Mouse (Mus musculus) myocyte (in vitro differentiated cells): ENCODE results near the gene Inha.

Experiments
- CEBPB ChIP-seq: IDR thresholded peaks from 2 replicates; pipeline ENCODE4 v1.6.1; 2011; ENCODE audit warnings: mild to moderate bottlenecking, moderate library complexity; ENCODE audit not compliant: poor library complexity, insufficient read depth, severe bottlenecking
- E2F4 ChIP-seq: IDR thresholded peaks from one replicate; pipeline ENCODE4 v1.6.1; 2011; ENCODE audit warnings: mild to moderate bottlenecking, control low read depth, moderate library complexity; ENCODE audit not compliant: insufficient read depth
- MAX ChIP-seq: IDR thresholded peaks from one replicate; pipeline ENCODE4 v1.6.1; 2011; ENCODE audit warnings: low read depth, mild to moderate bottlenecking, control low read depth
- MYOD1 ChIP-seq, 3 experiments: IDR thresholded peaks; one replicate each; pipeline ENCODE4 v1.6.1; 2011; ENCODE audit warnings: control low read depth in 2 of 3, low read depth in 2 of 3, mild to moderate bottlenecking in 2 of 3, moderate library complexity in 1 of 3; ENCODE audit not compliant: insufficient read length in 2 of 3, control insufficient read depth in 1 of 3
- MYOG ChIP-seq, 3 experiments: IDR thresholded peaks; one replicate each; pipeline ENCODE4 v1.6.1; 2011; ENCODE audit warnings: control low read depth in 2 of 3, low read depth in 2 of 3, mild to moderate bottlenecking in 2 of 3; ENCODE audit not compliant: insufficient read length in 2 of 3, control insufficient read depth in 1 of 3, insufficient read depth in 1 of 3
- POLR2A ChIP-seq: IDR thresholded peaks from one replicate; pipeline ENCODE4 v1.6.1; 2011; ENCODE audit warnings: low read depth, mild to moderate bottlenecking, control low read depth, moderate library complexity; ENCODE audit not compliant: insufficient read length
- POLR2AphosphoS2 ChIP-seq: IDR thresholded peaks from one replicate; pipeline ENCODE4 v1.6.1; 2011; ENCODE audit warnings: low read depth, control low read depth; ENCODE audit not compliant: insufficient read length
- SRF ChIP-seq: IDR thresholded peaks from one replicate; pipeline ENCODE4 v1.6.1; 2011; ENCODE audit warnings: low read depth; ENCODE audit not compliant: control insufficient read depth, insufficient read length
- TCF12 ChIP-seq: IDR thresholded peaks from one replicate; pipeline ENCODE4 v1.6.1; 2011; ENCODE audit warnings: mild to moderate bottlenecking, control low read depth; ENCODE audit not compliant: poor library complexity, insufficient read depth, severe bottlenecking
- TCF3 ChIP-seq: IDR thresholded peaks from one replicate; pipeline ENCODE4 v1.6.1; 2011; ENCODE audit warnings: low read depth, control low read depth; ENCODE audit not compliant: insufficient read length
- USF1 ChIP-seq: IDR thresholded peaks from one replicate; pipeline ENCODE4 v1.6.1; 2011; ENCODE audit warnings: low read depth, mild to moderate bottlenecking, control low read depth, moderate library complexity

DNA sequence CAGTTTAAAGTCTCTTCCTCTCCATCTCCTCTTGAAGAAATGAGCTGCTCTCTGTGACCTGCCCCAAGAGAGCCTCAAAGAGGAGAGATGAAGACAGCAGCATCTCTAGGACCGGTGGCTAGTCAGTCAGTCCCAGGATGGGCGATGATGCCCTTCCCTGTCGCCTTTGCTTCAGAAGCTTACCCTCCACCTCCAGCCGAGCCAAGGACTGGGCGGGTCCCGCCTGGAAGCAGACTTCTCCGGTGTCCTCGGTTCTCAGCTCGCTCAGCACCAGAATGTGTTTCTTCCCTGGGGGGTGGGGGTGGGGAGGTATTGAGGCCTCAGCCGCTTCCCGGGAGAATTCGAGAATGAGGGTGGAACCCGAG is 19.9 kb upstream of the Inha start:
- TF ChIP-seq TCF12 = no peak
- no peak for TF ChIP-seq POLR2A
- TF ChIP-seq E2F4 = no peak
- no peak for TF ChIP-seq MYOG (IDR thresholded peaks at IDR 0.05; ENCODE audit: control insufficient read depth in 1 of 3, insufficient read depth in 1 of 3, insufficient read length in 2 of 3, low read depth in 2 of 3)
- TF ChIP-seq USF1 = no peak
- TF ChIP-seq CEBPB = no peak
- TF ChIP-seq TCF3 = no peak
- TF ChIP-seq MYOD1 (IDR thresholded peaks at IDR 0.05; ENCODE audit: control insufficient read depth in 1 of 3, insufficient read length in 2 of 3, low read depth in 2 of 3) = no peak
- TF ChIP-seq MAX = no peak
- TF ChIP-seq POLR2AphosphoS2 = no peak
- TF ChIP-seq SRF = no peak
